Mouse (Mus musculus) liver, adult (tissue): Measurements from ENCODE around the gene Ermap.

ENCODE experiments used
- GATA4 ChIP-seq: IDR thresholded peaks from 2 replicates; pipeline ENCODE4 v1.6.1; 2014; ENCODE audit warnings: mild to moderate bottlenecking, low read length; ENCODE audit not compliant: insufficient replicate concordance

The Ermap gene

GRCm38 (mm10) chr4:119167068-119167467 lies 22.7 kb downstream of the Ermap start:
- no peak for TF ChIP-seq GATA4

GRCm38 (mm10) chr4:119165916-119166315 lies 23.9 kb downstream of the Ermap start:
- no peak for TF ChIP-seq GATA4

- TF ChIP-seq GATA4, result no peak
Measured at GRCm38 (mm10) chr4:119162990-119163389, 26.8 kb downstream of the Ermap start.

DNA sequence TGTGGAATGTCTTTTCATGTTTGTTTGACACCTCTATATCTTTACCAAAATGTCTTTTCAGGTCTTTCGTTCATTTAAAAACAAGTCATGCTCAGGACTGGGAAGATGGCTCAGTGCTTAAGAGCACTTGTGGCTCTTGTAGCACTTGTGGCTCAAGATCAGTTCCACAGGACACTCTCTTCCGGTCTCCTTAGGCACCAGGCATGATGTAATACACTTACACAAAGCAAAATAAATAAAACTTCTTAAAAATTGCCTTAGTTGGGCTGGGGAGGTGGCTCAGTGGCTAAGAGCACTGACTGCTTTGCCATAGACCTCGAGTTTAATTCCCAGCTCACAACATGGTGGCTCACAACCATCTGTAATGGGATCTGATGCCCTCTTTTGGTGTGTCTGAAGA lies 28.5 kb downstream of the Ermap start:
- TF ChIP-seq GATA4, result no peak

DNA sequence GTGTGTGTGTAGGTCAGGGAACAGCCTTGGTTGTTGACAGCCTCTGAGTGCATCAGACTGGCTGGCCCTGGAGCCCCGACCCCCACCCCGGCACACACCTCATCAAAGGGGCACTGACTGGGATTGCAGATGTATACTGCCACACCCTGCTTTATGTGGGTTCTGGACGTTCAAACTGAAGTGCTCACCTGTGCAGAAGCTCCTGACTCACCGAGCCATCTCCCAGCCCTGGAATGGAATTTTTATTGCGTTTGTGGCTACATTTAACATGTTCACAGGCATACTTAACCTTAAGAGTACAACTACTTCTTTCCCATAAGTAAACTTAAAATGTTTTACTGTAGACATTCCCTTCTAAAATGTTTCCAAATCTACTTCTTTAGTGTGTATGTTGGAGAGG lies 31.9 kb downstream of the Ermap start:
- TF ChIP-seq GATA4, result no peak

DNA sequence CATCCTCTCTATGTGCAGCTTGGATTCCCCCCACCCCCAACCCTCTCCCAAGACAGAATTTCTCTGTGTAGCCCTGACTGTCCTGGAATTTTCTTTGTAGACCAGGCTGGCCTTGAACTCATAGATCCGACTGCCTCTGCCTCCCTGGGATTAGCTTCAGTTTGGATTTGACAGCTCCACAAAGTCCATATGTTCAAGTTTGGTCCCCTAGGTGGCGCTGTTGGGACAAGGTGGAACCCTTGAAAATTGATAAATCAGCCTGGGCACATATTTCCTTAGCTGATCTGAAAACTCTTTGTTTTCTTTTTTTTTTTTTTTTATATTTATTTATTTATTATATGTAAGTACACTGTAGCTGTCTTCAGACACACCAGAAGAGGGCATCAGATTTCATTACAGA lies 32.6 kb downstream of the Ermap start:
- no peak for TF ChIP-seq GATA4

GRCm38 (mm10) chr4:119148741-119149140 lies 41.1 kb downstream of the Ermap start:
- TF ChIP-seq GATA4, result no peak

GRCm38 (mm10) chr4:119147347-119147746 lies 42.5 kb downstream of the Ermap start:
- TF ChIP-seq GATA4, result no peak

- TF ChIP-seq GATA4, result no peak
Measured at GRCm38 (mm10) chr4:119146816-119147215, 43.0 kb downstream of the Ermap start.

DNA sequence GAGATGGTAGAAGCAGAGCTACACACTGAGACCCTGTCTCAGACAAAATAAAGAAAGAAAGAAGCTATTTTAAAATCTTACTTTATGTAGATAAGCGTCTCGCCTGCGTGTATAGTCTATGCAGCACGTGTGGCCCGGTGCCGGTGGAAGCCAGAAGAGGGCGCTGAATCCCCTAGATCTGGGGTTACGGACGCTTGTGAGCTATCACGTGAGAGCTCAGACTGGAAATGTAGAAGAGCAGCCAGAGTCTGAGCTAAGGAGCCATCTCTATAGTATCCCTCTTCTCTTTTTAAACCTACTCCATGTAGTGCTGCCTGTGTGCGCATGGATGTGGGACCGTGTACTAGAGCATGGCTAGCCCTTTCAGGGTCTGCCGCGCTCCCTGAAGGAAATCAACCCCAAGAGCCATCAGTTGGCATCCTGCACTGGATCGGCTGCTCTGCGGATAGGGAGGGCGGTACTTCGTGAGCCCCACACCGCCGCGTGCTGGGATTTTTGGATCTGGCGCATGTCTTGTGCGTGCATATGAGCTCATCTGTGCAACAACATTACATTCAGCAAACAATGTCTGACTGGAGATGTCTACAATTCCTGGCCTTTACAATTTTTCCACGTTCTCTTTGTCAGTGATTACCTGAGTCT lies 47.5 kb downstream of the Ermap start:
- TF ChIP-seq GATA4, result no peak

GRCm38 (mm10) chr4:119141191-119141590 lies 48.6 kb downstream of the Ermap start:
- TF ChIP-seq GATA4, result no peak

DNA sequence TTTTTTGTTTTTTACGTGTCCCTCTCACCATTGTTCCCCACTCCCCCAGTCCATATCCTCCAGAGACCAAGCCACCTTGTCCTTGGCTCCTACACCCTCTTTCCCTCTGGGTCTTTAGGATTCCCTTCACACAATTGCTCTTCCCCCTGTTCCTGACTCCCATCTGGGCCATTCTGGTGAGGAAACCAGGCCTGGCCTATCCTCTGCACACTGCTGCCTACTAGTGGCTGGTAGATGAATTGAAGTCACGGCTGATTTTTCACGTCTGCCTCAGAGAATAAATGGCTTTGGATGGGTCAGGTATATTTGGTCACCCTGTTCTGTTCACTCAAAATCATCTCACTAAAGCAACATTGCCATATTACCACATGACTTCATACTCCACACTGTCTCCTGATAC lies 49.7 kb downstream of the Ermap start:
- no peak for TF ChIP-seq GATA4

GRCm38 (mm10) chr4:119138776-119139175 lies 51.0 kb downstream of the Ermap start:
- TF ChIP-seq GATA4, result no peak

DNA sequence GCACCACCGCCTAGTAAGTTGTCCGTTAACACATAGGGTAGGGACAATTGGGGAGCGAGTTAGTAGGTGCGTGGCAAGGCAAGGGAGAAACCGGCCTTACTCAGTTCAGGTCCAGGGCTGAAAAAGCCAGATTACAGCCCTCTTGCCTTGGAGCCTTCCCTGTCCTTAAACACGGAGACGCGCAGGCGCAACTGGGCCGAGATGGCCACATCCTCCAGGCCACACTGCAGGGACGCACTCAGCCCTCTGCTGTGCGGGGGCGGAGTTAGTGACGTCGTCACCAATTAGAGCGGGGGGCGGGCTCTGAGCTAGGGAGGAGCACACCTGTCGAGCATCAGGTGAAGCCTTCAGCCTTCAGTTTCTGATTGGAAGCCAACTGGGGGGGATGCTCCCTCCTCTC lies 51.6 kb downstream of the Ermap start:
- TF ChIP-seq GATA4, result no peak

- TF ChIP-seq GATA4, result no peak
Measured at GRCm38 (mm10) chr4:119137313-119137712, 52.5 kb downstream of the Ermap start.

DNA sequence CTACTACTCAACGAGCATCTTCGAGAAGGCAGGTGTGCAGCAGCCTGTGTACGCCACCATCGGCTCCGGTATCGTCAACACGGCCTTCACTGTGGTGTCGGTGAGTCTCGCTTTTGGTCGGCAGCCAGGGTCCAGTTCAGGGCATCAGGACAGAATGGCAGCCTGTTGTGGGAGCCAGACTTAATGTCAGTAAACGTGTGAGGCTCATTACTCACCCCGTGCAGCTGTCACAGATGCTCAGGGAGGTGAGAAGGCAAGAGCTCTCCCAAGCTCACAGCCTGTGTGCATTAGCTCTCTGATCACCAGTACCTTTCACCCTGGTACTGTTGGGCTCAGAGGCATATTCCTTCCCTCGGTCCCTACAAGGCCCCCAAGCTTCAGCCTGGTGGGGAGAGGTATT lies 56.0 kb downstream of the Ermap start:
- no peak for TF ChIP-seq GATA4

- TF ChIP-seq GATA4, result no peak
Measured at GRCm38 (mm10) chr4:119133306-119133705, 56.5 kb downstream of the Ermap start.
